Mouse (Mus musculus): Measurements from ENCODE around the gene Aup1.

DNA sequence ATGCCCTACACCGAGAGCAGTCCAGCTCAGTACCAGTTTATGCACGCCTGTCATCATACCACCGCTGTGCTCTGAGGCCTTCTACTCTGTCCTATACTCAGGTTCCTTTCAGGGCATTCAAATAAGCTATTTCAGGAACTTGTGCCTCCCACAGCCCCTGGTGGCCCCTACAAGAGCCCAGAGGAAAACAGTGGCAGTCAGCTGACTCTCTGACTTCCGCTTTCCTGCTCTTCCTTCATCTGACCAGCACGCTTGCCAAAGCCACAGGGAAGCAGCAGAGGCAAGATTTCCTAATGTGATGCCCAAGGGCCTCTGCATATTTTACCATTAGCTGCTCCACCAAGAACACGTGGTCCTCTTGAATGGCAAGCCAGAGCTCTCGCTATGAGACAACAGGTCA is 49.4 kb upstream of the Aup1 start:
- TF ChIP-seq ZC3H11A (IDR thresholded peaks at IDR 0.05; ENCODE audit: low read depth, low read length), result no peak
- TF ChIP-seq POLR2A (IDR thresholded peaks at IDR 0.05; ENCODE audit: control insufficient read depth in 1 of 2, insufficient read depth in 1 of 2, low read depth in 1 of 2, low read length in 2 of 2, poor library complexity in 1 of 2), result peak in 1 of 2 experiments; percentile 63; a peak in 2 of 4 replicates
- no peak; the same call in 1 of the 2 replicates for TF ChIP-seq ZNF384 (IDR thresholded peaks at IDR 0.05; ENCODE audit: low read depth, low read length)
- TF ChIP-seq MEF2A (IDR thresholded peaks at IDR 0.05; ENCODE audit: extremely low read depth, insufficient replicate concordance, low read depth, low read length, poor library complexity, severe bottlenecking), result peak; percentile 65; the same call in 1 of the 2 replicates
- no peak for TF ChIP-seq POLR2AphosphoS2 (IDR thresholded peaks at IDR 0.05; ENCODE audit: low read length)
- peak; percentile 73 for TF ChIP-seq TBP (IDR thresholded peaks at IDR 0.05; ENCODE audit: low read depth, low read length)
- peak; percentile 94 for TF ChIP-seq USF1 (IDR thresholded peaks at IDR 0.05; ENCODE audit: low read depth, low read length)
- no peak; a peak in 1 of 6 replicates for TF ChIP-seq CTCF (IDR thresholded peaks at IDR 0.05 in 2 of 3, conservative IDR thresholded peaks at IDR 0.05 in 1 of 3; ENCODE audit: control insufficient read depth in 1 of 3, insufficient read depth in 1 of 3, low read depth in 2 of 3, low read length in 3 of 3, poor library complexity in 1 of 3, severe bottlenecking in 1 of 3)
- TF ChIP-seq MYC (IDR thresholded peaks at IDR 0.05; ENCODE audit: low read depth, low read length), result peak; percentile 89
